Mouse (Mus musculus): Measurements from ENCODE around the gene Manf. TPM values are rescaled to one million over a fixed set of nuclear protein-coding genes. Genes with fewer than 3 reads are reported as not detected.

The Manf gene
- total RNA-seq, 2 experiments from 2014 or later = 158 to 159 TPM

Other genes with a start within 250 kb of the Manf start
- gene Grm2, start 235.9 kb downstream of the Manf start, total RNA-seq (2021) = 10 to 100 TPM; 66.1 to 71.2 TPM
- 10 to 100 TPM; 91.9 to 97.1 TPM for gene Tex264, start 206.1 kb downstream of the Manf start, total RNA-seq (2021)
- gene Rad54l2, start 102.8 kb downstream of the Manf start, total RNA-seq (2021) = 10 to 100 TPM; 15.4 to 16.6 TPM
- gene Dcaf1, start 70.1 kb downstream of the Manf start, total RNA-seq (2021) = 10 to 100 TPM; 32.5 to 33.7 TPM
- 10 to 100 TPM; 57.4 to 61.2 TPM for gene Rbm15b, start 4.6 kb downstream of the Manf start, total RNA-seq (2021)

All from layer of hippocampus, adult 18-20 months (tissue).